In the genomic region with DNA sequence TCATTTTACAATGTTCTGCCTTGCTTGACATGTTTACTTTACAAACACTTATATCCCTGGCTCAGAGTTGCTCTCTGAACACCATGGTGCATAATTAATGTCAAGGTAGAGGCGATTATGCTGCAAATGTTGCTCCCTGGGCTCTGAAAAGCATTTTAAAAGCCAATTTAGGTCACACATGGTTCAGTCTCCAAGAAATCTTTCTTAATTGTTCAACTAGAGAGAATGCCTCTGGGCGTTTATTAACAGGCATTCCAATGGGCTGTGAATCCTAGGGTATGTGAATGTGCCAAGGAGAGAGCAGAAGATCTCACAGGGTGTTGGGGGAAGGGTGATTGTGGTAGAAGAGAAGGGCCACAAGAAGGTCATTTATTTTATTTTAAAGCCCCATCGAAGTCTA, we compare ENCODE assay signal across 16 mouse cellular contexts.
DNase-seq lines count a peak whose midpoint lies in the region; ATAC-seq lines count a peak whose summit lies in the region.
"Had no signal": no experiment of that assay in that cellular context is flagged by ENCODE, and none has a peak within 500 bp of the region (broad histone marks: within the 10 kb centered on the region; RNA-seq: fewer than 3 reads in every experiment).

No protein-coding gene starts in this region.

- H3K9ac ChIP-seq in embryonic facial prominence, embryonic 14.5 days (ENCODE audit: low read depth, low read length), result no peak overlapping the region
- no peak overlapping the region for H3K9ac ChIP-seq in kidney, embryonic 15.5 days
- H3K9ac ChIP-seq: hindbrain, embryonic 15.5 days; liver, postnatal 0 days had no signal

- H3K4me1 ChIP-seq in embryonic facial prominence, embryonic 14.5 days (ENCODE audit: control insufficient read depth, insufficient read depth, low read length), result no peaks in the 10 kb centered on the region
- H3K4me1 ChIP-seq in embryonic facial prominence, embryonic 10.5 days, result no peaks in the 10 kb centered on the region
- no peaks in the 10 kb centered on the region for H3K4me1 ChIP-seq in kidney, embryonic 15.5 days
- H3K4me1 ChIP-seq: hindbrain, embryonic 15.5 days had no signal

- no peaks in the 10 kb centered on the region for H3K27me3 ChIP-seq in embryonic facial prominence, embryonic 14.5 days (replicated peaks; ENCODE audit: control insufficient read depth, insufficient read depth, low read length)
- no peaks in the 10 kb centered on the region for H3K27me3 ChIP-seq in embryonic facial prominence, embryonic 10.5 days (replicated peaks; ENCODE audit: low read depth, poor library complexity, severe bottlenecking)
- no peaks in the 10 kb centered on the region for H3K27me3 ChIP-seq in kidney, embryonic 15.5 days
- H3K27me3 ChIP-seq: hindbrain, embryonic 15.5 days had no signal

- no peak overlapping the region for H3K4me3 ChIP-seq in embryonic facial prominence, embryonic 14.5 days (ENCODE audit: low read depth, low read length)
- no peak overlapping the region for H3K4me3 ChIP-seq in embryonic facial prominence, embryonic 10.5 days
- no peak overlapping the region for H3K4me3 ChIP-seq in kidney, embryonic 15.5 days (replicated peaks)
- H3K4me3 ChIP-seq: hindbrain, embryonic 15.5 days had no signal

- H3K27ac ChIP-seq in embryonic facial prominence, embryonic 14.5 days (replicated peaks; ENCODE audit: low read depth, low read length), result no peak overlapping the region
- H3K27ac ChIP-seq in embryonic facial prominence, embryonic 10.5 days (replicated peaks), result no peak overlapping the region
- no peak overlapping the region for H3K27ac ChIP-seq in kidney, embryonic 15.5 days
- H3K27ac ChIP-seq: hindbrain, embryonic 15.5 days had no signal

- H3K4me2 ChIP-seq in embryonic facial prominence, embryonic 14.5 days (ENCODE audit: low read depth, low read length), result no peak overlapping the region
- no peak overlapping the region for H3K4me2 ChIP-seq in kidney, embryonic 15.5 days
- H3K4me2 ChIP-seq: hindbrain, embryonic 15.5 days had no signal

- no peaks in the 10 kb centered on the region for H3K36me3 ChIP-seq in embryonic facial prominence, embryonic 14.5 days (ENCODE audit: control insufficient read depth, insufficient read depth, low read length)
- no peaks in the 10 kb centered on the region for H3K36me3 ChIP-seq in embryonic facial prominence, embryonic 10.5 days (replicated peaks)
- H3K36me3 ChIP-seq in kidney, embryonic 15.5 days, result no peaks in the 10 kb centered on the region
- H3K36me3 ChIP-seq: hindbrain, embryonic 15.5 days had no signal

- ATAC-seq in embryonic facial prominence, embryonic 14.5 days (ENCODE audit: low read depth), result no peak
- no peak; the same call in 1 of the 2 replicates for ATAC-seq in kidney, embryonic 15.5 days (replicated peaks; ENCODE audit: low FRiP score)
- ATAC-seq: liver, postnatal 0 days had no signal

- DNase-seq in embryonic facial prominence, embryonic 14.5 days (ENCODE audit: low spot score), result peak; percentile 5
- no peak for DNase-seq in embryonic facial prominence, embryonic 10.5 days (ENCODE audit: low spot score)
- peak; percentile 7 to 36 for DNase-seq in kidney, adult 8-10 months
- peak; percentile 11 for DNase-seq in retina, postnatal 1 day
- DNase-seq in retina, embryonic 14.5 days (ENCODE audit: low spot score), result no peak
- DNase-seq in c-Kit-positive CD71-positive TER-119-positive erythroid progenitor cells, embryonic 14.5 days (ENCODE audit: low spot score), result no peak
- DNase-seq: adrenal gland, adult 8-10 months; cerebellum, postnatal 10 days; gastrocnemius, postnatal 10 days; heart, adult 18-20 months; liver; liver, postnatal 0 days; lung, postnatal 14 days; thymus, postnatal 36 days had no signal

- H3K9me3 ChIP-seq in embryonic facial prominence, embryonic 14.5 days (ENCODE audit: control insufficient read depth, low read length), result no peaks in the 10 kb centered on the region
- H3K9me3 ChIP-seq in embryonic facial prominence, embryonic 10.5 days, result no peaks in the 10 kb centered on the region
- H3K9me3 ChIP-seq in kidney, embryonic 15.5 days (replicated peaks), result no peaks in the 10 kb centered on the region
- H3K9me3 ChIP-seq: hindbrain, embryonic 15.5 days had no signal

- 61% methylated on average over 3 of the region's 3 CpGs for WGBS in embryonic facial prominence, embryonic 14.5 days
- WGBS in embryonic facial prominence, embryonic 10.5 days, result 62% methylated on average over 3 of the region's 3 CpGs
- WGBS in kidney, embryonic 15.5 days, result 60% methylated on average over 3 of the region's 3 CpGs

Comparison
In these comparisons a context has a peak if more than half of its experiments do, and no peak if none do; other contexts are left out.
1. DNase-seq: peak in embryonic facial prominence, embryonic 14.5 days (single experiment), kidney, adult 8-10 months (2 of 2) and retina, postnatal 1 day (single experiment); none in embryonic facial prominence, embryonic 10.5 days (single experiment), retina, embryonic 14.5 days (single experiment) and c-Kit-positive CD71-positive TER-119-positive erythroid progenitor cells, embryonic 14.5 days (single experiment).